In genomic region chr10:18319691-18320090, GRCm38 (mm10) we compare ENCODE assay signal across 8 mouse cellular contexts. TPM values are rescaled to one million over a fixed set of nuclear protein-coding genes. Genes with fewer than 3 reads are reported as not detected.
DNase-seq lines count a peak whose midpoint lies in the region; ATAC-seq and TF ChIP-seq lines count a peak whose summit lies in the region.

No protein-coding gene starts in this region.

- no peak for DNase-seq in kidney, adult 2 months
- DNase-seq in kidney, postnatal 25 days, result no peak
- DNase-seq in left cerebral cortex, postnatal 10 days (ENCODE audit: extremely low spot score in 1 of 2, low spot score in 2 of 2), result no peak
- DNase-seq in adrenal gland, postnatal 4 days (ENCODE audit: low spot score in 2 of 2), result no peak

- H3K4me3 ChIP-seq in kidney, adult 2 months (ENCODE audit: insufficient read depth, low read depth, low read length), result peak overlapping the region; percentile 80; the same call in 1 of the 2 replicates
- H3K4me3 ChIP-seq in embryonic facial prominence, embryonic 13.5 days, result peak overlapping the region; percentile 83
- peak overlapping the region; percentile 72 for H3K4me3 ChIP-seq in intestine, postnatal 0 days (ENCODE audit: low read depth, low read length)
- H3K4me3 ChIP-seq in neural tube, embryonic 12.5 days, result peak overlapping the region; percentile 81

- ATAC-seq in embryonic facial prominence, embryonic 13.5 days (ENCODE audit: insufficient number of reproducible peaks, insufficient read depth, low FRiP score, low TSS enrichment, low read depth), result no peak
- no peak for ATAC-seq in intestine, postnatal 0 days
- ATAC-seq in neural tube, embryonic 12.5 days (ENCODE audit: low FRiP score, low read depth), result no peak
- ATAC-seq in frontal cortex, adult (ENCODE audit: low TSS enrichment), result no peak

- no peak for TF ChIP-seq POLR2A in kidney, adult 2 months (IDR thresholded peaks at IDR 0.05; ENCODE audit: low read depth, low read length)

- 24% methylated on average over 4 of the region's 4 CpGs for WGBS in kidney, adult 2 months
- WGBS in embryonic facial prominence, embryonic 13.5 days, result 23% methylated on average over 4 of the region's 4 CpGs
- whole genome bisulfite sequencing in intestine, postnatal 0 days, result 29% methylated on average over 4 of the region's 4 CpGs
- 24% methylated on average over 4 of the region's 4 CpGs for WGBS in neural tube, embryonic 12.5 days

- peak overlapping the region; percentile 91 for H3K9ac ChIP-seq in embryonic facial prominence, embryonic 13.5 days
- H3K9ac ChIP-seq in intestine, postnatal 0 days (ENCODE audit: low read depth, low read length), result no peak overlapping the region
- peak overlapping the region; percentile 86; the same call in 1 of the 2 replicates for H3K9ac ChIP-seq in neural tube, embryonic 12.5 days

- intact Hi-C loops in left cerebral cortex, postnatal 10 days (cut with DNase I), result loop anchor here (5.0 kb wide), 2 partner anchors 68 to 77 kb away; no protein-coding TSS in a partner anchor

- no peaks in the 10 kb centered on the region for H3K27me3 ChIP-seq in kidney, adult 2 months (replicated peaks; ENCODE audit: control insufficient read depth, insufficient read depth, low read length)
- no peaks in the 10 kb centered on the region for H3K27me3 ChIP-seq in embryonic facial prominence, embryonic 13.5 days
- no peaks in the 10 kb centered on the region for H3K27me3 ChIP-seq in intestine, postnatal 0 days (replicated peaks; ENCODE audit: control insufficient read depth, insufficient read depth, low read length)
- no peaks in the 10 kb centered on the region for H3K27me3 ChIP-seq in neural tube, embryonic 12.5 days (replicated peaks)

- H3K4me2 ChIP-seq in embryonic facial prominence, embryonic 13.5 days, result peak overlapping the region; percentile 86
- H3K4me2 ChIP-seq in intestine, postnatal 0 days (replicated peaks; ENCODE audit: low read depth), result peak overlapping the region; percentile 100
- H3K4me2 ChIP-seq in neural tube, embryonic 12.5 days (replicated peaks), result peak overlapping the region; percentile 90

- H3K27ac ChIP-seq in kidney, adult 2 months (ENCODE audit: insufficient read depth, low read depth, low read length), result no peak overlapping the region
- H3K27ac ChIP-seq in embryonic facial prominence, embryonic 13.5 days, result no peak overlapping the region
- no peak overlapping the region for H3K27ac ChIP-seq in intestine, postnatal 0 days (ENCODE audit: low read depth, low read length)
- no peak overlapping the region for H3K27ac ChIP-seq in neural tube, embryonic 12.5 days

- no peaks in the 10 kb centered on the region for H3K9me3 ChIP-seq in embryonic facial prominence, embryonic 13.5 days
- no peaks in the 10 kb centered on the region for H3K9me3 ChIP-seq in intestine, postnatal 0 days (ENCODE audit: control insufficient read depth)
- no peaks in the 10 kb centered on the region for H3K9me3 ChIP-seq in neural tube, embryonic 12.5 days

- no peak for TF ChIP-seq CTCF in kidney, adult 2 months (conservative IDR thresholded peaks at IDR 0.05; ENCODE audit: insufficient read depth, insufficient read length, low read depth, low read length)
- no peak for TF ChIP-seq CTCF in intestine, postnatal 0 days (IDR thresholded peaks at IDR 0.05; ENCODE audit: low read depth)

- peaks cover 4% of the 10 kb centered on the region; the same call in 1 of the 2 replicates for H3K4me1 ChIP-seq in kidney, adult 2 months (ENCODE audit: control insufficient read depth, insufficient read depth, low read length)
- H3K4me1 ChIP-seq in embryonic facial prominence, embryonic 13.5 days, result peaks cover 17% of the 10 kb centered on the region
- H3K4me1 ChIP-seq in intestine, postnatal 0 days (replicated peaks; ENCODE audit: control insufficient read depth, insufficient read depth, low read length), result no peaks in the 10 kb centered on the region
- H3K4me1 ChIP-seq in neural tube, embryonic 12.5 days, result peaks cover 15% of the 10 kb centered on the region

- no peaks in the 10 kb centered on the region for H3K36me3 ChIP-seq in kidney, adult 2 months (ENCODE audit: control insufficient read depth, insufficient read depth, low read length)
- H3K36me3 ChIP-seq in embryonic facial prominence, embryonic 13.5 days, result no peaks in the 10 kb centered on the region
- no peaks in the 10 kb centered on the region for H3K36me3 ChIP-seq in intestine, postnatal 0 days (ENCODE audit: control insufficient read depth, insufficient read depth)
- H3K36me3 ChIP-seq in neural tube, embryonic 12.5 days, result no peaks in the 10 kb centered on the region

RNA-seq across cellular contexts. Expression of gene Nhsl1, which starts 0.9 kb away (rescaled TPM):
- 10.4 and 11.7 TPM in 2 replicates for polyA plus RNA-seq in kidney, adult 2 months (2012; rRNA removed)
- 8.1 and 8.2 TPM in 2 replicates for polyA plus RNA-seq in embryonic facial prominence, embryonic 13.5 days (2015; fragmentation: Nextera tagmentation; extraction: Ambion mirVana)
- polyA plus RNA-seq in intestine, postnatal 0 days (2015; fragmentation: Nextera tagmentation; extraction: Ambion mirVana), result 11.9 and 12.5 TPM in 2 replicates
- polyA plus RNA-seq in neural tube, embryonic 12.5 days (2016; fragmentation: Nextera tagmentation; extraction: Ambion mirVana), result 18.9 and 20.3 TPM in 2 replicates
- total RNA-seq in left cerebral cortex, postnatal 10 days (2021), result 10 to 100 TPM; 40.8 to 43.5 TPM
- 10 to 100 TPM in 1 of 2 experiments, 1 to 10 TPM in 1; 8.3 to 13.4 TPM for total RNA-seq in adrenal gland, postnatal 4 days (2021)
